Mouse (Mus musculus) retina, adult 2 months (tissue): Measurements from ENCODE around the gene Cxcr2.

Experiments used
- DNase-seq: peaks from one replicate; pipeline ENCODE4 v3.0.0-alpha.2; 2012; ENCODE audit warnings: low read depth, low spot score

The Cxcr2 gene

DNA sequence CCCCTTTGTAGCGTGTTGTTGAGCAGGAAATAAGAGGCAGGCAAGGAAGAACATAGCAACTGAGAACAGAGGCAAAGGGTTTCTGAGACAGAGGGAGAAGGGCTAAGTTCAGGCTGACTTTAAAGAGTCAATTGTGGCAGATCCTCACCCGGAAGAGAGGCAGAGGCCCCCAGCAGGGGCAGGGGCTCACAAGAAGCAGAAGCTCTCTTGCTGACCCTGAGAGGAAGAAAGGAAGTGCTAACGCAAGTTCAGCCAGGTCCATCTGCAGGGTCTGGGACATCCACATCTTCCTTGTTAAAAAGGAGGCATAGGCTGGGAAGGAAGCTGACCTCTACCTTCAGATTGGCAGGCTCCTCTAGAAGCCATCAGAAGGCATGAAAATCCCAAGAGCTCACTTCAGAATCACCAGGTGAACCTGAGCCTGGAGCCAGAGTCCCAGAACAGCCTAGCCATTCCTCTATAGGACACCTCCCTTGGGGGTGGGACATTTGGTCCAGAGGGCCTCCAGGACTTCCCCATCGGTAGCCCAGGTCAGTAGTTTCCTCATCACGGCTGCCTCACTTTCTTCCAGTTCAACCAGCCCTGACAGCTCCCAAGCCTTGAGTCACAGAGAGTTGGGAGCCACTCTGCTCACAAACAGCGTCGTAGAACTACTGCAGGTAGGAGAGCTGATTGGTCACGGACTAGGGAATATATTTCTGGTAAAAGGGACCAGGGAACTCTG is at the start of gene Cxcr2:
Gene Cxcr2, plus strand, starts transcription at position 529 of the 724 bp plus-strand sequence.
- DNase-seq = no peak

GRCm38 (mm10) chr1:74105660-74106059 is 48.1 kb upstream of the Cxcr2 start:
- DNase-seq = no peak

GRCm38 (mm10) chr1:74106214-74106613 is 47.6 kb upstream of the Cxcr2 start:
- DNase-seq = no peak

- no peak for DNase-seq
Observed at GRCm38 (mm10) chr1:74107931-74108618, 45.7 kb upstream of the Cxcr2 start.

GRCm38 (mm10) chr1:74109670-74110069 is 44.1 kb upstream of the Cxcr2 start:
- no peak for DNase-seq

GRCm38 (mm10) chr1:74110932-74111695 is 42.7 kb upstream of the Cxcr2 start:
- DNase-seq = no peak

DNA sequence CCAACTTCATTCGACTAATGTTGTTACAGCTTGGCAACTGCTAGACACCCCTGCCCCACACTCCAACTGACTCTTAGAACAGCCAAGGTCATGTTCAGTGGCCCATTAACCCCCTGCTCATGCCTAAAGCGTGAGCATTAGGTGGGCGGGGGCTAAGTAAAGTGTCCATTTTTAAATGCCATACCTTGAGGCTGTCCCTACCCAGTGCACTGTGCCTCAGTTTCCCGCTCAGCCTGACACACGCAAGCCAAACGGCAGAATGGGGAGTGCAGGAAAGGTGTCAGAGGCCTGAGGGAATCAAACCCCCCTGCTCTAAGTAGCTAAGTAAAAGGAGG is 42.1 kb upstream of the Cxcr2 start:
- no peak for DNase-seq

GRCm38 (mm10) chr1:74113071-74113470 is 40.7 kb upstream of the Cxcr2 start:
- DNase-seq = no peak

DNA sequence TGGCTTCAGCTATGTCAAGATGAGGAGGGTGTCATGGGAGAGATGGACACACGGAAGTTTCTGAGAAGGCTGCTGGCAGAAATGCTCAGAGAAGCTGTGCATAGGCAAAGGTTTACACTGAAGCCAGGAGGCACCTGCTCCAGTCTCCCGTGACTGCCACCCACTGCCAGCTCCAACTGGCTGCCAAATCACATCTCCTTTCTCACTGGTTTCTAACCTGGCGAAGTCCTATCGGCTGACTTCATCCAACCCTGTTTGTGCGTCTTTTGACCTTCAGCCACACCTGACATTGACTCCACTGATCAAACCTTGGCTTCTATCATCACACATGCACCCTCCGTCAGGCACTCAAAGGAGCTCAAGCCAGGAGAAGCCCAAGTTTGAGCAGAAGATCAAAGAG is 35.9 kb upstream of the Cxcr2 start:
- no peak for DNase-seq

- DNase-seq = no peak
Observed at GRCm38 (mm10) chr1:74119115-74119514, 34.7 kb upstream of the Cxcr2 start.

DNA sequence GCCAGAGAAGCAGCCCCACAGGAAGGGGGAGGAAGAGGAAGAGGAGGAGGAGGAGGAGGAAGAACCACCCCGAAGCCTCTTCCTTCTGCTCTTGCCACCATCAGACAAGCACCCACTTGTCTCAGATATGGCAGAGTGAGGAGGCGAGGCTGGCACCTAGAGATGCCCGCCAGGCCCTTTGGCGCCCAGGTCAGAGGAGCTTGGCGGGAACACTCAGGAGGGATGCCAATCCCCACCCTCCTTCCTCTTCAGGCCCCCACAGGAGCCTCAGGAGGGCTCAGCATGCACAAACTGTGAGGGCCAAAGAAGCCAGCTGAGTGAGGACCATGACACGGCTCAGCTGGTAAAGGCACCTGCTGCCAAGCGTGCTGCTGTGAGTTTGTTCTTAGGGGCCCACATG is 32.7 kb upstream of the Cxcr2 start:
- no peak for DNase-seq

- no peak for DNase-seq
Observed at GRCm38 (mm10) chr1:74121821-74122576, 31.8 kb upstream of the Cxcr2 start.

- no peak for DNase-seq
Observed at GRCm38 (mm10) chr1:74123215-74123614, 30.6 kb upstream of the Cxcr2 start.

GRCm38 (mm10) chr1:74124021-74124981 is 29.5 kb upstream of the Cxcr2 start, which contains the start of gene Tns1:
Gene Tns1, minus strand, starts transcription at chr1:74124449.
- DNase-seq = no peak

DNA sequence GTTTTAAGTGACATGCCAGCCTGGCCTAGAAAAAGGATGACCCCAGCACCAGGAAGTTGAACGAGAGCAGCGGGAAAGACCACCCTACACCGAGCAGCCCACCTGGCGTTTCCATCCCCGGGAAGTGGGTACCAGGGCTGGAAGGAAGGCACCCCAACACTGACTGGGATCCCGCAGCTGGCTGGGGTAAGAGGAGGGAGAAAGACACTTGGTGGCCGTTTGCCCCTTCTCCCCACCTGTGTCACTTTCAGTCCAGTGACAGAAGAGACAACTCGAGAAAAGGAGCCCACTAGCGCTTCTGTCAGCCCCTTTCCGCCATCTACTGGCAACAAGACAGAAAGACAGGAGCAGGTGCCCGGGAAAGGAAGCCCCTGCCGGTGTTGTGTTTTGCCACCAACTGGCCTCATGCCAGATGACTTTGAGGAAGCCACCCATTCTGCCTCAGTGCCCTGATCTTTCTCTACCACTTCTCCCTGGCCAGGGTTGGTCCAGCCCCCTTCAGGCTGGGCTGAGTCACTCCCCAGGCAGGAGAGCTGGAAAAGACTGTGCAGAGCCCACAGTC is 28.7 kb upstream of the Cxcr2 start, which contains the start of gene Rufy4:
Gene Rufy4, plus strand, starts transcription at position 551 of the 562 bp plus-strand sequence.
- DNase-seq = no peak

DNA sequence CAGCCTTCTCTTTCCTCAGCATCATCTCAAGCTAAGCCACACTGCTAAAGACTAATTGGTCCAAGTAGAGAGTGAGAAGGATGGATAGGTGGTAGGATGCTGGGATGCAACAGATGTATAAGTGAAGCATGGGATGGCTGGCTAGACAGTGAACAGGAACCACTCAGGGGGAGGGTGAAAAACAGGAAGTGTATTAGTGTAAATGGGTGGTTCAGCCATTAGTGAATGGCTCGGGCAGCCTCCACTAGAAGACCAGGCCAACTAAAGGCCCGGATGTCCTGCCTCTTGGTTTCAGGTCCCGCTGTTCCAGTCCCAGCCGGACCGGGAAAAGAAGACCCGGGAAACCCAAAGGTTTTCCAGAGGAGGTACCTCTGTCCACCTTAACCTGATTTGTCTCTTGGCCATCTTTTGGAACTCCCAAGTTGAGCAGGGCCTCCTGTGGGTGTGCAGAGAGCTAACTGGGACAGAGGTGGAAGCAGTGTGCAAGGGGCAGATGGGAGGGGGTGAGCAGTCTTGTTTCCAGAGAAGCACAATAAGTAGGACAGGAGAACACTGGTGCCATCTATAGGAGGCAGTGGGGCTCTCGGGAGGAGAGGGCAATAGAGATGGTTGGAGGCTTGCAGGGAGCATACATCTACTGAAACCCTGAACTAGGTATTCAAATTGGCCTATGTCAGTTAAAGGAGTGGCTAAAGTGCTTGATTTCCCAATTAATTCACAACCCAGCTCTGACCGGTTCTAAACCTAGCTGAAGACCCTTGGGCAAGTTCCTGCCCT is 22.7 kb upstream of the Cxcr2 start:
- DNase-seq = no peak

DNA sequence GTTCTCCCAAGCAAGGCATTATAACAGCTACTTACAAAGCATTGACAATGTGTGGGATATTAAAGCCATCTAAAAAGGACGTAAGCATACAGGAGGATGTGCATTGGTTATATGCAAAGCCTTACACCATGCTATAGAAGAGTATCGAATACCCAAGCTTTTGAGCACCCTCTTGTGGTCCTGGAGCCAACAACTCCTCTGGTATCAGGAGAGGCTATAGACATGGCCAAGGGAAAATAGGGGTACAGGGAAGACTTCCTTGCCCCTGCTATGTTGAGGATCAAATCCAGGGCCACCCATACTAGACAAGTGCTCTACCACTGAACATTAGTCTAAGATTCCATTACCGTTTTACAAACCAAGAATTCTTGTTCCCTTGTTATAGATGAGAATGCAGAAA is 21.8 kb upstream of the Cxcr2 start:
- no peak for DNase-seq

GRCm38 (mm10) chr1:74133954-74134353 is 19.8 kb upstream of the Cxcr2 start:
- no peak for DNase-seq

- no peak for DNase-seq
Observed at GRCm38 (mm10) chr1:74135326-74135950, 18.4 kb upstream of the Cxcr2 start.
